Mouse (Mus musculus): Measurements from ENCODE around the gene Slc35f1. TPM values are rescaled to one million over a fixed set of nuclear protein-coding genes. Genes with fewer than 3 reads are reported as not detected.

The Slc35f1 gene
- polyA plus RNA-seq, 1 experiment from 2014 or later, result 22.1 TPM

DNA sequence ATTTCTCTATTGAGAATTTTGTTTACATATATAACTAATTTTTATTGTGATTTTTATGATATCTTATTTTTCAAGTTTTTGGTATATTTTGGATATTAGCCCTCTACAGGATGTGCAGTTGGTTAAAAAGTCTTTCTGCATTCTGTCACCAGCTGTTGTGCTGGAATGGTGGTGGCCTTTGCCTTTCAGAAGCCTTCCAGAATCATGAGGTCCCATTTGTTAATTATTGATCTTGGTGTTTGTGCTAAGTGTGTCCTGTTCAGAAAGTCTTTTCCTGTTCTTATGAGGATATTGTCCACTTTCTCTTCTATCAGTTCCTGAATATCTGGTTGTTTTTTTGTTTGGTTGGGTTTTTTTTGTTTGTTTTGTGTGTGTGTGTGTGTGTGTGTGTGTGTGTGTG is 362.2 kb downstream of the Slc35f1 start:
- no peak overlapping the region for H3K4me2 ChIP-seq (replicated peaks)
- no peaks in the 10 kb centered on the region for H3K4me1 ChIP-seq
- no peak overlapping the region for H3K4me3 ChIP-seq
- H3K27ac ChIP-seq, result no peak overlapping the region
- no peak for ATAC-seq (ENCODE audit: low FRiP score)
- 0 out of 2 replicates have a peak, but pooled peaks cover under 1% of the 10 kb centered on the region for H3K9me3 ChIP-seq (replicated peaks)
- H3K36me3 ChIP-seq, result no peaks in the 10 kb centered on the region
- H3K9ac ChIP-seq, result no peak overlapping the region
- H3K27me3 ChIP-seq, result no peaks in the 10 kb centered on the region

- WGBS, result 93% methylated on average over 2 of the region's 2 CpGs
- no peaks in the 10 kb centered on the region for H3K4me1 ChIP-seq
- no peaks in the 10 kb centered on the region for H3K9me3 ChIP-seq (replicated peaks)
- ATAC-seq (ENCODE audit: low FRiP score), result no peak
- H3K27me3 ChIP-seq, result no peaks in the 10 kb centered on the region
- no peak overlapping the region for H3K9ac ChIP-seq
- H3K4me3 ChIP-seq, result no peak overlapping the region
- H3K27ac ChIP-seq, result no peak overlapping the region
- no peak overlapping the region for H3K4me2 ChIP-seq (replicated peaks)
- no peaks in the 10 kb centered on the region for H3K36me3 ChIP-seq
Observed at GRCm38 (mm10) chr10:53060745-53061144, 370.4 kb downstream of the Slc35f1 start.

- no peak for ATAC-seq (ENCODE audit: low FRiP score)
- H3K36me3 ChIP-seq, result no peaks in the 10 kb centered on the region
- no peak overlapping the region for H3K4me3 ChIP-seq
- H3K9ac ChIP-seq, result no peak overlapping the region
- no peaks in the 10 kb centered on the region for H3K4me1 ChIP-seq
- no peaks in the 10 kb centered on the region for H3K27me3 ChIP-seq
- H3K27ac ChIP-seq, result no peak overlapping the region
- no peak overlapping the region for H3K4me2 ChIP-seq (replicated peaks)
- no peaks in the 10 kb centered on the region for H3K9me3 ChIP-seq (replicated peaks)
Observed at GRCm38 (mm10) chr10:53062741-53063140, 372.4 kb downstream of the Slc35f1 start.

GRCm38 (mm10) chr10:53087811-53088210 is 397.5 kb downstream of the Slc35f1 start:
- WGBS, result 85% methylated on average over 1 of the region's 1 CpGs
- Histone ChIP-seq H3K9ac (no peak overlapping the region), H3K4me1 (no peaks in the 10 kb centered on the region), H3K36me3 (no peaks in the 10 kb centered on the region), H3K4me2 (replicated peaks) (no peak overlapping the region), H3K27me3 (no peaks in the 10 kb centered on the region), H3K9me3 (replicated peaks) (no peaks in the 10 kb centered on the region), H3K4me3 (no peak overlapping the region), H3K27ac (no peak overlapping the region)
- no peak for ATAC-seq (ENCODE audit: low FRiP score)

GRCm38 (mm10) chr10:53091525-53091924 is 401.2 kb downstream of the Slc35f1 start:
- Histone ChIP-seq H3K9ac (no peak overlapping the region), H3K9me3 (replicated peaks) (no peaks in the 10 kb centered on the region), H3K36me3 (no peaks in the 10 kb centered on the region), H3K27ac (no peak overlapping the region), H3K4me2 (replicated peaks) (no peak overlapping the region), H3K27me3 (no peaks in the 10 kb centered on the region), H3K4me3 (no peak overlapping the region), H3K4me1 (no peaks in the 10 kb centered on the region)
- WGBS, result 90% methylated on average over 4 of the region's 4 CpGs
- no peak for ATAC-seq (ENCODE audit: low FRiP score)

DNA sequence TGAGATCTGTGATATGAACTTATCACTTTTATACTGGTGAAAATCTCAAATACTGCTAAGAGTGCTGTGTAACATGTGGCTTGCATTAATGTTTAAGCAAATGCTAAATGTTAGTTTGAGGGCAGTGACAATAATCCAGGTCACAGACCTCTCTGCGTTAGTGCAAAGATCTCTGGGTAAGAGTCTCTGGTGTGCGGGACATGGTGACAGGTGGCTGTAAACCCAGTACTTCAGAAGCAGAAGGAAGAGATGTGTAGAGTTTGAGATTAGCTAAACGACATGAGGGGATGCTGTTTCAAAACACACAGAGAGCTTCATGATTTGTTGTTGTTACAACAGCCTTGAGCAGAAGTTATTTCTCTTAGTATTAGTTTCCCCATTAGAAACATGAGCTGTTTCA is 406.1 kb downstream of the Slc35f1 start:
- H3K9ac ChIP-seq, result no peak overlapping the region
- no peak overlapping the region for H3K4me3 ChIP-seq
- H3K36me3 ChIP-seq, result no peaks in the 10 kb centered on the region
- H3K9me3 ChIP-seq (replicated peaks), result no peaks in the 10 kb centered on the region
- ATAC-seq (ENCODE audit: low FRiP score), result no peak
- H3K4me1 ChIP-seq, result no peaks in the 10 kb centered on the region
- H3K27ac ChIP-seq, result no peak overlapping the region
- no peak overlapping the region for H3K4me2 ChIP-seq (replicated peaks)
- no peaks in the 10 kb centered on the region for H3K27me3 ChIP-seq
- 79% methylated on average over 3 of the region's 3 CpGs for WGBS

DNA sequence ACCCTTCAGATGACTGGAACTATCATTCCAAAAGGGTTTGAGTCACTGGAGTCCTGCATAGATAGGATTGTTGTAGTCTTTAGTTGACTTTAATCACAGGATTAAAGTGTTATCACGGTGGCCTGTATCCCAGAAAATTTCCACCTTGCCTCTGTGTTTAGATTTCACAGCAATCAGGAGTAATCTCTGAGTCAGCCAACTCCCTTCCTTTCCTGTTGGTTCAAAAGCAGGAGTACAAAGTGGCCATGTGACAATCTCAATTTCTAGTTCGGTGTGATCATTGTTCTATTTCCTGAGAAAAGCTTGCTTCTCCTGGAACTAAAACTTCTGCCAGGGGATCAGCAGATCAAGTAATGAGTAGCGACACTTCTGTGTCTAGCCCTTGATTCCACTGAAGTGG is 410.5 kb downstream of the Slc35f1 start:
- no peak overlapping the region for H3K4me3 ChIP-seq
- WGBS, result 88% methylated on average over 3 of the region's 3 CpGs
- H3K4me2 ChIP-seq (replicated peaks), result no peak overlapping the region
- no peaks in the 10 kb centered on the region for H3K4me1 ChIP-seq
- no peak overlapping the region for H3K27ac ChIP-seq
- ATAC-seq (ENCODE audit: low FRiP score), result no peak
- no peak overlapping the region for H3K9ac ChIP-seq
- no peaks in the 10 kb centered on the region for H3K36me3 ChIP-seq
- no peaks in the 10 kb centered on the region for H3K27me3 ChIP-seq
- H3K9me3 ChIP-seq (replicated peaks), result no peaks in the 10 kb centered on the region

DNA sequence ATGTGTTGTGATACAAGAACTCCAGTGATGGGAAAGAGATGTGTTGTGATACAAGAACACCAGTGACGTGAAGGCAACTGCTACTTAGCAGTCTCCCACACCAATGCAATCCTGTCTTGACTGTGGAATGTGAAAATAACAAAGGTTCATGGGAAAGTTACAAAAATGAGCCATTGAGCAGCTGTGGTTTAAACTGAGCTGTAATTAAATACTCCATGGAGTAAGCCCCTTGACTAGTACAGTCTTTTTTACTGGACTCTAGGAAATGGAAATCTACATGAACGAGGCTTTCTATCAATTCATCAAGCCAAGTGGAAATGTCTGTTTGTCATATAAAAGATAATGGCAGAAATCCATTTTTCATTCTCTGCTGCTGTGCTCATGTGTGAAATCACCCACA is 411.1 kb downstream of the Slc35f1 start:
- Histone ChIP-seq H3K27me3 (no peaks in the 10 kb centered on the region), H3K9me3 (replicated peaks) (no peaks in the 10 kb centered on the region), H3K27ac (no peak overlapping the region), H3K9ac (no peak overlapping the region), H3K4me1 (no peaks in the 10 kb centered on the region), H3K4me2 (replicated peaks) (no peak overlapping the region), H3K4me3 (no peak overlapping the region), H3K36me3 (no peaks in the 10 kb centered on the region)
- no peak for ATAC-seq (ENCODE audit: low FRiP score)
- 79% methylated on average over 2 of the region's 2 CpGs for WGBS

GRCm38 (mm10) chr10:53102423-53102822 is 412.1 kb downstream of the Slc35f1 start:
- Histone ChIP-seq H3K36me3 (no peaks in the 10 kb centered on the region), H3K9ac (no peak overlapping the region), H3K27me3 (no peaks in the 10 kb centered on the region), H3K4me3 (no peak overlapping the region), H3K4me2 (replicated peaks) (no peak overlapping the region), H3K4me1 (no peaks in the 10 kb centered on the region), H3K27ac (no peak overlapping the region), H3K9me3 (replicated peaks) (no peaks in the 10 kb centered on the region)
- 89% methylated on average over 2 of the region's 2 CpGs for WGBS
- no peak for ATAC-seq (ENCODE audit: low FRiP score)

GRCm38 (mm10) chr10:53115028-53115427 is 424.7 kb downstream of the Slc35f1 start:
- H3K4me2 ChIP-seq (replicated peaks), result no peak overlapping the region
- no peak for ATAC-seq (ENCODE audit: low FRiP score)
- no peaks in the 10 kb centered on the region for H3K36me3 ChIP-seq
- no peaks in the 10 kb centered on the region for H3K9me3 ChIP-seq (replicated peaks)
- no peak overlapping the region for H3K4me3 ChIP-seq
- no peak overlapping the region for H3K27ac ChIP-seq
- no peaks in the 10 kb centered on the region for H3K4me1 ChIP-seq
- no peak overlapping the region for H3K9ac ChIP-seq
- no peaks in the 10 kb centered on the region for H3K27me3 ChIP-seq
- WGBS, result 28% methylated on average over 3 of the region's 3 CpGs

- ATAC-seq (ENCODE audit: low FRiP score), result no peak
- H3K27ac ChIP-seq, result no peak overlapping the region
- no peaks in the 10 kb centered on the region for H3K4me1 ChIP-seq
- 80% methylated on average over 7 of the region's 7 CpGs for WGBS
- H3K9ac ChIP-seq, result no peak overlapping the region
- no peaks in the 10 kb centered on the region for H3K36me3 ChIP-seq
- no peaks in the 10 kb centered on the region for H3K27me3 ChIP-seq
- H3K4me2 ChIP-seq (replicated peaks), result no peak overlapping the region
- no peaks in the 10 kb centered on the region for H3K9me3 ChIP-seq (replicated peaks)
- H3K4me3 ChIP-seq, result no peak overlapping the region
Observed at GRCm38 (mm10) chr10:53115673-53116398, 425.5 kb downstream of the Slc35f1 start.

DNA sequence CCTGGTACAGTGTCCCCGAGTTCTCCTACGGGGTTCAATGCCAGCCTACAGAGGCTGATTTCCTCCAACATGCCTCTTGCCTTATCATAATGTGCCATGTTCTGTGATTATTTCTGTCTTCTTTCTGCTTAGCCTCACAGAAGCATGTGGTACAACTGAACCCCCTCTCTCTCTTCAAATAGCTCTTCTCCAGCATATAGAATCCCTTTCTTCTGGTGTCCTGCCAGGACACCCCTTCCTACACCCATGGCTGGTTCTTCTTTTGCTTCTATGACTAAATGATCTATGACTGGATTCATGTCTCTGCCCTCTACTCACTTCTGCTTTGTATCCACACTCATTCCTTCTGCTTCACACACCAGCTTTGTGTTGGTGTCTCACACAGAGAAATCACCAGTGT is 430.3 kb downstream of the Slc35f1 start:
- H3K27ac ChIP-seq, result no peak overlapping the region
- H3K4me1 ChIP-seq, result no peaks in the 10 kb centered on the region
- ATAC-seq (ENCODE audit: low FRiP score), result no peak
- no peaks in the 10 kb centered on the region for H3K9me3 ChIP-seq (replicated peaks)
- no peak overlapping the region for H3K4me3 ChIP-seq
- no peaks in the 10 kb centered on the region for H3K27me3 ChIP-seq
- H3K36me3 ChIP-seq, result no peaks in the 10 kb centered on the region
- WGBS, result 95% methylated on average over 2 of the region's 2 CpGs
- H3K4me2 ChIP-seq (replicated peaks), result no peak overlapping the region
- no peak overlapping the region for H3K9ac ChIP-seq

- Histone ChIP-seq H3K27me3 (no peaks in the 10 kb centered on the region), H3K4me3 (no peak overlapping the region), H3K4me1 (no peaks in the 10 kb centered on the region), H3K36me3 (no peaks in the 10 kb centered on the region), H3K9ac (no peak overlapping the region), H3K4me2 (replicated peaks) (no peak overlapping the region), H3K9me3 (replicated peaks) (no peaks in the 10 kb centered on the region), H3K27ac (no peak overlapping the region)
- no peak for ATAC-seq (ENCODE audit: low FRiP score)
- WGBS, result 83% methylated on average over 6 of the region's 6 CpGs
Observed at GRCm38 (mm10) chr10:53124365-53124764, 434.0 kb downstream of the Slc35f1 start.

All from hindbrain, embryonic 12.5 days (tissue).